Mouse (Mus musculus) urinary bladder, postnatal 10 days (tissue): ENCODE data around the gene Clock.
A peak's percentile ranks its signal among the peaks of the same experiment; 100 is the strongest.

Source experiments
- DNase-seq: peaks from one replicate; pipeline ENCODE4 v3.0.0; 2022; ENCODE audit warnings: low spot score

The Clock gene

DNA sequence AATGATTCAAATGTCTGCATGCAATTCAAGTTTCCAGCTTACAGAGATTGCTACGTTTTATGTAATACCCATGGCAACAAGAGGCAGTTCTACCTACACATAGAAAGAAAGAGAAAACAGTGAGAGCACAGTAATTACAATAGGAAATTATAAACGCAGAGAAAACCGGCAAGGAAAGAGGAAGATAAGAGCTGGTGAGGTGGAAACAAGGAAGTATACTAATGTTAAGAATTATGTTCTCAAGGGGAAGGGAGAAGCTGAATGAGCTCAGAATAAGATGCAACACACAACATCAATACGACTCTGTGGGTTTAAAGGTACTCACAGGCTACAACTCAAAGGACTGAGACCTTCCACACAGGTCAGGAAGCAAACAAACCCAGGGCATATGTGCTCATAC, 29.6 kb downstream of the Clock start:
- DNase-seq = no peak

DNA sequence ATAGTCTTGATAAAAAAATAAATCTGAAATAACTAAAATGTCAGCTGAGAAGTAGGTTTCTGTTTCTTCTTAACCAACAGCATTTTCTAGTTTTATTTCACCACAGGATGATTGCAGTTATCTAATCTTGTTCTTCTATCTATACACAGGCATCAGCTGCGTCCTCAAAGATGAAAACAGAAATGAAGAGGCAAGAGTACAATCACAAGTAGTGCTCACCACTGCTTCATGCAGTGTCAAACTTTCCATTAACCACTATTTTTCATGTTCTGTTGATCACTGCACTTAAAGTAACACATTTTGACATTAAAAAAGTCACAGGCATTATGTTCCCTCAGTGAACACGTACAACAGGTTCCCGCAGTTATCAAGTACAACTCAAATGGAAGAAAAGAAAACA, 53.6 kb downstream of the Clock start:
- DNase-seq = no peak

DNA sequence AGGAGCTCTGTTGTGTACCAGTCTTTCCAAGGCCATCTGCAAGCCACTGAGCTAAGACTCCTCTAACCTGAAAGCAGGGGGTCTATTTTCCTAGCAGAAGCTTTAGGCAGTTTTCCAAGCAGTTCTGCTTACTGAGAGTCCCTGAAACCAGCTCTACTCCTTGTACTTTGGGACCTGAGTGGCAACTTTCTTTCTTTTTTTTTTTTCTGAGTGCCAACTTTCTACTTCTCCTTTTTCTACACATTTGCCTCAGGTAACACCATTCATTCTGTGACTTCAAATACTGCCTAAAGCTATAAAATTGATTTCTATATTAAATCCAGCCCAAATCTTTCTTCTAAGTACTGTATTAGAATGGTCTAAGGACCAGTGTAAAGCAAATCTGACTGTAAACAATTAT, 58.1 kb downstream of the Clock start:
- no peak for DNase-seq

- DNase-seq = no peak
Measured at GRCm38 (mm10) chr5:76245419-76245818, 59.2 kb downstream of the Clock start.

DNA sequence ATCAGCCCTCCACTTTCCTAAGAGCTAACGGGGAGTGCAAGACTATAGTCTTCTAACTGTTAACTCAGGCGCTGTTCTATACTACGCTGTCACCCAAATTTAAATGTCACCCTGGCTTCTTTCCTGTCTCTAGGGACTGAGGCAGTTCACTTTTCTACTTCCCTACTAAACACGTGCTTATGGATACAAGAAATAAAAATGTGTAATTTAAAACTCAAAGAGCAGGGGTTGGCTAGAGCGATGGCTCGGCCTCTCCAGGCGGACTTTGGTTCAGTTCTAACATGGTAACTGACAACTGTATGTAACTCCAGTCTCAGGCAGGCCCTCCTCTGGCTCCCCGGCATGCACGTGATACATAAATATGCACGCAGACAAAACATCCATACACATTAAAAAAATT, 60.2 kb downstream of the Clock start:
- DNase-seq = no peak

DNA sequence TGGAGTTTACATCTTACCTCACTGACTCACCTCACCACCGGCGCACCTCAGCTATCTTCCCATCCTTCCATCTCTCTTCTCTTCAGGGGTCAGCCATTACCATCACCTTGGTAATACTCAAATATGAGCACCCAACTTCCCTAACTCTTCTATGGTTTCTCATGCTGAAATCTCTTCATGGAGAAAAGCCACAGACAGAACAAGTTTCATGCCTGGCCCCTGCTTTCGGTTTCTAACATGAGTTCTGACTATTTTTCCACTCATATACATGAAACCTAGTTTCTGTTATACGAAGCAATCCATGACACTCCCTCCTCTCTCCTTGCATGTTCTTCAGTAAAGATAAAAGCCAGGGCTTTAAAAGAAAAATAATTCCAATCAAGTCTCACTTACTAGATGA, 60.7 kb downstream of the Clock start:
- no peak for DNase-seq

GRCm38 (mm10) chr5:76243274-76243673, 61.3 kb downstream of the Clock start:
- DNase-seq = no peak

DNA sequence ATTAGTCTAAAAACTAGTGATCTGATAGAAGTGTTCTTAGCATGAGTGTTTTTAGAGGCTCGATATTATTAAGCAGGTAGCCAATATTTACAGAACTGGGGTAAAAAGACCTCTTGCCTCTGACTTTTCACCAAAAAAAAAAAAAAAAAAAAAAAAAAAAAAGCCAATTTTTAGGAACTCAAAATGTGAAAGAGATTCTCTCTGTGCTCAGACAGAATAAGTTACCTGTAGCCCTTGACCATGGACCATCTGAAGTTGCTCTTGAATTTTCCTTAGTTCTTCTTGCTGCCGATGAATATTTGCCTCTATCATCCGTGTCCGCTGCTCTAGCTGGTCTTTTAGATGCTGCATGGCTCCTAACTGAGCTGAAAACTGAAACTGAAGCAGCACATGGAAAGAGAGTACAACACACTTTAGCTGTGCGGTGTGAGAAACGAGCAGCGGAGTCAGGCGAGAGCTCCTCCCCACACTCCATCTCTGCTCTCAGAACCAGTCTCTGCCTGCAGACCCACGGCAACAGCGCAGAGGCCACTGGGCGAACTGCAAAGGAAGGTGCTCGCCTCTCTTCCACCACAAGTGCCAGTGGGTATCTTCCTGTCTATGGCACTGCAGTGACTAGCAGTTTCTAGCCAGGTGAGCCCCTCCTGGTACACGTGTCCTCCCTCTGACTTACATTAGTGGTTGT, 73.3 kb downstream of the Clock start:
- DNase-seq = no peak

- DNase-seq = no peak
Measured at GRCm38 (mm10) chr5:76216691-76217090, 87.9 kb downstream of the Clock start.

DNA sequence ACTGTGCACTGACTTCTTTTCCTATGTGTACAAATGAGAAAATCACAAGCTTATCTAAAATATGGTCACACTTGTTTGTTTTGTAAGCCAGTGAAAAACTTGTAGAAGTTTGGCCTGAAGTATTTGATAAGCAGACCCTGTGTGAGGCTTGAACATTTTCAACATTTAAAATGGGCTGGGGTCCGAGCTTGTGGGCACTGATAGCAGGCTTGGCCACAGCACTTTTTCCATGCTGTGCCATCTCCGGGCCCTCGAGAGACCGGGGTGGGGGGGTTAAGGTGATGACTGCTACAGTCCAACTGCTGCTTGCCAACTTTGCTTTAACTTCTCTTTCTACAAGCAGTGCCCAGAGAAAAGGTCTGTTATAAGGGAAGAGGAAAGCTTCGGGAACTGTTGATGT, 96.5 kb downstream of the Clock start:
- no peak for DNase-seq

- DNase-seq = no peak
Measured at GRCm38 (mm10) chr5:76205886-76206285, 98.7 kb downstream of the Clock start.

- DNase-seq = no peak
Measured at GRCm38 (mm10) chr5:76203171-76203570, 101.4 kb downstream of the Clock start.

- DNase-seq = no peak
Measured at GRCm38 (mm10) chr5:76199346-76199745, 105.2 kb downstream of the Clock start.

DNA sequence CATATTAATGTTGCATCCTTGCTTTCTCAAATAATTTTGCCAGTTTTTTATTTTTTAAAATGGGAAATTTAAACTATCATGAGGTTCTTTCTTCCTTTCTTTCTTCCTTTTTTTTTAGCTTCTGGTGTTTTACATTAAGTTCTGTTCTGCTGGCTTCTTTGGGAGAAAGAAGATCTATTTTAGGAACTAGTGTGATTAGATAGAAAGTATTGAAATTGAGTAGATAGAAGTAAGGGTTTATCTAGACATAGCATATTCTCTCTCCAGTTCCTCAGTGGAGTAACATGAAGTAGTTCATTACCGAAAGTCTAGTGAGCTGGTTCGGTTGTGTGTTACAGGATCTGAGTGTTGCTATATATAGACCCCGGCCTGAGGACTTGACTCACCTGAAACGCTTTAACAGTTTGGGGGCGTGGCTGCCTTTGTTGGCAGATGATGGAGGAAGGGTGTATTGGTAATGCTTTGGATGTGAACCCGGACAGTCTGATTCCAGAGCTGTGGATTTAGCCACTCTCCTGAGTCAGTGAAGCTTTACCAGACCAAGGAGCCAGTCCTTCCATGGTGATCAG, 110.1 kb downstream of the Clock start:
- DNase-seq = no peak

GRCm38 (mm10) chr5:76193075-76193474, 111.5 kb downstream of the Clock start:
- DNase-seq = no peak

- no peak for DNase-seq
Measured at GRCm38 (mm10) chr5:76190609-76191008, 114.0 kb downstream of the Clock start.

DNA sequence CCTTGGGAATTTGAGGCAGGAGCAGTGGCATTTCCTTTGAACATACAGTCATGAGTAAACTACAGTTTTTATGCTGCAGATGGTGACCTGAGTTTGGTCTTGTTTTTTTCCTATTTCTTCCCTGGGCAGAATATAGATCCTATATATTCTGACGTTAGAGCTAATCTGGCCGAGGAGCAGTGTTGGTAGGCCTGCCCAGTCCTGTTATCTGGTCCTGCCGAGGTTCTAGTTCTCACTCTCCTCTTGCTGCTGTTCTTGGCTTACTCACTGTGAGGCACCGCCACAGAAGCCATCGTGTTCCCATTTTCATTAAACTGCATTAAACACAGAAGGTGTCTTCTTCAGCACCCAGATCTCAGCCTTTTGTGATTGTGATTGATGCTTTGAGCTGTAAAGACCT, 116.7 kb downstream of the Clock start:
- no peak for DNase-seq

DNA sequence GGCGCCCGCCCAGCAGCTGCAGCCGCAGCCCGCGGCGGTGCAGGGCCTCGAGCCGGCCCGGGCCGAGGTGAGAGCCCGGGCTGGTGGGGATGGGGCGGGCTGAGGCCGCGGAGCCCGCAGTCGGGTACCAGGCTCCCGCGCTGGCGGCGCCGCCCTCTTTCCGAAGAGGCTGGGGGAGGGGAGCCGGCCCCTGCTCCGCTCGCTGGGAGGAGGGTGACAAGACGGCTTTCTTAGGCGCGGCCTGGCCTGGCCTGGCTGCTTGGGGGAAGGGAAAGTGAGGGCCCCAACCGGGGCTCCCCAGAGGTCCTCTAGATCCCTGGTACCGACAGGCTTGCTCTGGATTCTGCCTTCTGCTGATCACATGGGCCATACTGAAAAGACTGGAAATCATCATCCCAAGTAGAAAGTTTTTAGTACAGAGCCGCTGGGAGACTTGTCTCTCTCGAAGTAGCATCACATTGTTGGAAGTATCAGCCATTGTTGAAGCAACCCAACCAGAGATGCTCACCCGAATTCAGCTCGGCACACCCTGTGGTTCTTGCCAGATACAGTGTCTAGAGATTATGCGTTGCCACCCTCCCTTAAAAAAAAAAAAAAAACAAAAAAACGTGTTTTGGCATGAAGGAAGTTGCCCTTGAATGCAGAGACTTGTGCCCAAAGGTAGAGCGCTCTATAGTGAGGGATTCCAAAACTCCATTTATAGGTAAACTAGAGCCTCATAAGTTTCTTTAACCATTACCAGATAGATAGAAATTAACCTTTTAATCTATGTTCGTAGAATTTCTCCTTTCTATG, 120.1 kb downstream of the Clock start:
- peak; percentile 42 for DNase-seq

DNA sequence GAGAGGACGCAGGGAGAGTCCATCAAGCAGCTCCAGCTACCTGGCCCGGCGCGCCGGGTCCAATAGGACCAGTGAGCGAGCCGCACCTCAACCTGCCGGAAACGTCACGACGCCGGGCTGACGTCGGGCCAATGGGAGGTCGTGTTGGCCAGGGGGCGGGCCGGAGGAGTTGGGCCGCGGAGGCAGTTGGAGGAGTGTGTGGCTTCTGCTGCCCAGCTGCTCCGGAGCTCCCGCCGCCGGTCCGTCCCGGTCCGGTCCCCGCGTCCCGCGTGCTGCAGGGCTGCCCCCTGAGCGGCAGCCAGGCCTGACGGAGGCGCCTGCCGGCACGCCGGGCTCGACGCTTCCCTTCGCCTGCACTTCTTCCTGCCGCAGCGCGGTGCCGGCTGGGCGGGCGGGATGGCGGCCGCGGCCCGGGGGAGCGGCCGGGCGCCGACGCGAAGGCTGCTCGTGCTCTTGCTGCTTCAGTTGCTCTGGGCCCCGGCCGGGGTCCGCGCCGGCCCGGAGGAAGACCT, 120.8 kb downstream of the Clock start, which contains the start of gene Tmem165:
Gene Tmem165 (plus strand): TSS at position 131 of the 512 bp plus-strand sequence.
- peak; percentile 88 for DNase-seq

DNA sequence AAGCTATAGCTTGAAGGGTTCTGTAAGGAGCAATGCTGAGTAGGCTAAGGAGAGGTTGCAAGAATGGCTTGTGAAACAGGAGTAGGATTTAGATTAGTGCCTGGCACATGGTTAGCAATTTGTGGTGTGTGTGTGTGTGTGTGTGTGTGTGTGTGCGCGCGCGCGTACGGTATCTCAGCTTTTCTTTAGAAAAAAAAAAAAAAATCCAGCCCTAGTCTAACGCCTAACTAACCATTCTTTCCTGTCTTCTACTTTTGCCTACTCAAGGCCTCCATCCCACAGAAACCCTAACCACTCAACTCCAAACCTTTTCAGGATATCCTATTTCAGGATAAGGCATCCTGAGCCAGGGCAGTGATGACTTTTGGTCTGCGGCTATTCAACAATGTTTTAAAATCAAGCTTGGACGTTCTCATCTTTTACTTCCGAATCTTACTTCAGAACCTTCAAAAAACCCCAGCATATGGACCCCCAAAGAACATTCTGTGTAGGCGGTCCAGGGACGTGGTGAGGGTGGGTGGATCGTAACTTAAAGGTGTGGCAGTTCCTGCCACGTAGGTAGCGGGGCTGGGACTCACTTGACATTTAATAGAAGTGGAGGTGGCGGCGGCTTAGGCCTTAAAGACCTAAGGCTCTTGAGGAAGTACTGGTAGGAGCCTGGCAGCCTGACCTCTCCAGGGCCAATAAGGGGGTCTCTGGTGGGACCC, 121.4 kb downstream of the Clock start:
- no peak for DNase-seq

- DNase-seq = no peak
Measured at GRCm38 (mm10) chr5:76182326-76182725, 122.3 kb downstream of the Clock start.

DNA sequence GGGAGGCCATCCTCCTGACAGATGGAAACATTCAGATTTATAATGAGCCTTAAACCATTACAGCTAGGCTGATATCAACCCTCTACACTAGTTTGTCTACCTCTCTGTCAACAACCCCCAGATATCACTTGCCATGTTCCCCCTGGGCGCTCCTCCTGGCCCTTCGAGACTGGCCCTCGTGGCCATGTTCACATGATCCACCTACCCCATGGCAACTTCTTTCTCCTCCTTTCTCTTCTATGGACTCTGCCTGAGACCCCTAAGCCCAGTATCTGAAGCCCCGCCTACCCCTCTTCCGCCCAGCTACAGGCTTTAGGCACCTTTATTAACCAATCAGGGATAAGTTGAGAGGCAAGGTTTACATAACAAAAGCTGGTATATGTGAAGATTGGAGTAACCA, 124.8 kb downstream of the Clock start:
- DNase-seq = no peak
